Comparison of ENCODE assay signal across 8 mouse cellular contexts in genomic region chr7:142580121-142580879, GRCm38 (mm10). TPM values are rescaled to one million over a fixed set of nuclear protein-coding genes. Genes with fewer than 3 reads are reported as not detected.
DNase-seq lines count a peak whose midpoint lies in the region; ATAC-seq and TF ChIP-seq lines count a peak whose summit lies in the region.

No protein-coding gene starts in this region.

- H3K27me3 ChIP-seq in forebrain, postnatal 0 days (ENCODE audit: insufficient read depth, low read length), result no peaks in the 10 kb centered on the region
- peaks cover 20% of the 10 kb centered on the region; the same call in 1 of the 2 replicates for H3K27me3 ChIP-seq in hindbrain, embryonic 13.5 days
- no peaks in the 10 kb centered on the region for H3K27me3 ChIP-seq in lung, postnatal 0 days (replicated peaks; ENCODE audit: insufficient read depth, low read length)

- DNase-seq in R1 (ENCODE audit: low read depth, low spot score), result peak; percentile 31
- peak; percentile 73 for DNase-seq in cerebellum, adult 11-12 months
- peak; percentile 82 for DNase-seq in forebrain, postnatal 0 days
- DNase-seq in layer of hippocampus, postnatal 25 days (ENCODE audit: extremely low spot score in 1 of 2, low spot score in 1 of 2), result peak; percentile 59 to 66
- peak; percentile 55 for DNase-seq in lung, postnatal 0 days (ENCODE audit: low spot score)
- DNase-seq in retina, postnatal 7 days (ENCODE audit: low read depth, low spot score), result peak; percentile 30

- 49% methylated on average over 26 of the region's 26 CpGs for WGBS in forebrain, postnatal 0 days
- WGBS in hindbrain, embryonic 13.5 days, result 55% methylated on average over 26 of the region's 26 CpGs
- WGBS in lung, postnatal 0 days, result 43% methylated on average over 26 of the region's 26 CpGs

- peak overlapping the region; percentile 59 for H3K4me2 ChIP-seq in forebrain, postnatal 0 days (ENCODE audit: low read depth)
- peak overlapping the region; percentile 59 for H3K4me2 ChIP-seq in hindbrain, embryonic 13.5 days
- peak overlapping the region; percentile 58 for H3K4me2 ChIP-seq in lung, postnatal 0 days (replicated peaks; ENCODE audit: low read depth, low read length)

- no peaks in the 10 kb centered on the region for H3K9me3 ChIP-seq in forebrain, postnatal 0 days (ENCODE audit: low read length)
- 0 out of 2 replicates have a peak, but pooled peaks cover 13% of the 10 kb centered on the region for H3K9me3 ChIP-seq in hindbrain, embryonic 13.5 days
- no peaks in the 10 kb centered on the region for H3K9me3 ChIP-seq in lung, postnatal 0 days (ENCODE audit: low read length)

- no peak for TF ChIP-seq EP300 in lung, postnatal 0 days (IDR thresholded peaks at IDR 0.05)

- H3K4me1 ChIP-seq in forebrain, postnatal 0 days (ENCODE audit: insufficient read depth), result no peaks in the 10 kb centered on the region
- H3K4me1 ChIP-seq in hindbrain, embryonic 13.5 days (replicated peaks), result 0 out of 2 replicates have a peak, but pooled peaks cover 7% of the 10 kb centered on the region
- H3K4me1 ChIP-seq in lung, postnatal 0 days (ENCODE audit: insufficient read depth, low read depth, low read length), result no peaks in the 10 kb centered on the region

- peak overlapping the region; percentile 35 for H3K4me3 ChIP-seq in forebrain, postnatal 0 days (ENCODE audit: low read depth, low read length)
- H3K4me3 ChIP-seq in hindbrain, embryonic 13.5 days, result peak overlapping the region; percentile 38
- H3K4me3 ChIP-seq in lung, postnatal 0 days (ENCODE audit: low read depth, low read length), result peak overlapping the region; percentile 16

- ATAC-seq in forebrain, postnatal 0 days, result peak; percentile 81
- ATAC-seq in hindbrain, embryonic 13.5 days (ENCODE audit: low FRiP score), result peak; percentile 86
- peak; percentile 32; the same call in 1 of the 2 replicates for ATAC-seq in lung, postnatal 0 days
- no peak for ATAC-seq in erythroid progenitor cell, adult 5-6 weeks (replicated peaks; ENCODE audit: low FRiP score, poor library complexity, severe bottlenecking)

- no peak overlapping the region for H3K9ac ChIP-seq in forebrain, postnatal 0 days
- 0 out of 2 replicates have a peak overlapping the region, but pooled peaks have one; percentile 35 for H3K9ac ChIP-seq in hindbrain, embryonic 13.5 days
- H3K9ac ChIP-seq in lung, postnatal 0 days (replicated peaks; ENCODE audit: low read depth), result no peak overlapping the region

- H3K36me3 ChIP-seq in forebrain, postnatal 0 days (ENCODE audit: insufficient read depth), result no peaks in the 10 kb centered on the region
- H3K36me3 ChIP-seq in hindbrain, embryonic 13.5 days, result no peaks in the 10 kb centered on the region
- no peaks in the 10 kb centered on the region for H3K36me3 ChIP-seq in lung, postnatal 0 days (ENCODE audit: insufficient read depth, low read length)

- no peak overlapping the region for H3K27ac ChIP-seq in forebrain, postnatal 0 days (ENCODE audit: low read depth, low read length)
- no peak overlapping the region for H3K27ac ChIP-seq in hindbrain, embryonic 13.5 days
- H3K27ac ChIP-seq in lung, postnatal 0 days (ENCODE audit: low read length), result no peak overlapping the region

- TF ChIP-seq CTCF in forebrain, postnatal 0 days (IDR thresholded peaks at IDR 0.05; ENCODE audit: low read depth), result peak; percentile 74
- TF ChIP-seq CTCF in lung, postnatal 0 days (IDR thresholded peaks at IDR 0.05), result peak; percentile 75

RNA-seq across cellular contexts. Expression of gene Mrpl23, which starts 47.8 kb away (rescaled TPM):
- total RNA-seq in forebrain, postnatal 0 days (2014; rRNA removed), result 44.8 and 73.5 TPM in 2 replicates
- polyA plus RNA-seq in forebrain, postnatal 0 days (2015; fragmentation: Nextera tagmentation; extraction: Ambion mirVana), result 25.5 and 27.9 TPM in 2 replicates
- 16.9 and 19.5 TPM in 2 replicates for polyA plus RNA-seq in hindbrain, embryonic 13.5 days (2015; fragmentation: Nextera tagmentation; extraction: Ambion mirVana)
- 1 to 10 TPM; 5.8 to 6.7 TPM for total RNA-seq in layer of hippocampus, postnatal 25 days (2021)
- 15.2 and 15.7 TPM in 2 replicates for polyA plus RNA-seq in lung, postnatal 0 days (2015; fragmentation: Nextera tagmentation; extraction: Ambion mirVana)
- 9.6 TPM in 1 of 2 replicates, not detected in the other for total RNA-seq in erythroid progenitor cell, adult 5-6 weeks (2015; ENCODE audit: low replicate concordance)
- 0.13 TPM in 1 of 2 replicates, not detected in the other for total RNA-seq in erythroid progenitor cell, adult 5-6 weeks (2017; ENCODE audit: low replicate concordance)

Comparison
In these comparisons a context has a peak if more than half of its experiments do, and no peak if none do; other contexts are left out.
1. DNase-seq: peak in every context shown above with its lines; median percentile 82 in forebrain, postnatal 0 days; 73 in cerebellum, adult 11-12 months; 62 in layer of hippocampus, postnatal 25 days; 55 in lung, postnatal 0 days; 31 in R1; 30 in retina, postnatal 7 days.